Mouse (Mus musculus): ENCODE measurements around the gene Bckdhb. TPM values are rescaled to one million over a fixed set of nuclear protein-coding genes. Genes with fewer than 3 reads are reported as not detected.

Gene Bckdhb
- polyA plus RNA-seq, 1 experiment from 2014 or later, result 47.6 TPM

GRCm38 (mm10) chr9:84090316-84091063 lies 165.5 kb downstream of the Bckdhb start:
- Histone ChIP-seq H3K36me3 (ENCODE audit: insufficient read depth) (no peaks in the 10 kb centered on the region), H3K9me3 (ENCODE audit: low read depth, low read length) (no peaks in the 10 kb centered on the region), H3K4me2 (no peak overlapping the region), H3K4me3 (ENCODE audit: low read depth, low read length) (no peak overlapping the region), H3K9ac (no peak overlapping the region), H3K27me3 (ENCODE audit: insufficient read depth, low read length) (no peaks in the 10 kb centered on the region), H3K27ac (ENCODE audit: low read depth) (no peak overlapping the region), H3K4me1 (ENCODE audit: insufficient read depth) (no peaks in the 10 kb centered on the region)
- ATAC-seq (ENCODE audit: insufficient read depth) (no peak), DNase-seq (no peak)
- TF ChIP-seq CTCF (IDR thresholded peaks at IDR 0.05; ENCODE audit: low read depth), result no peak
- WGBS, result 60% methylated on average over 9 of the region's 9 CpGs

GRCm38 (mm10) chr9:84092994-84093393 lies 168.0 kb downstream of the Bckdhb start:
- 93% methylated on average over 8 of the region's 8 CpGs for WGBS

GRCm38 (mm10) chr9:84094111-84094510 lies 169.2 kb downstream of the Bckdhb start:
- 76% methylated on average over 6 of the region's 6 CpGs for WGBS
- no peak for TF ChIP-seq CTCF (IDR thresholded peaks at IDR 0.05; ENCODE audit: low read depth)
- no peaks in the 10 kb centered on the region for H3K4me1 ChIP-seq (ENCODE audit: insufficient read depth)
- H3K27ac ChIP-seq (ENCODE audit: low read depth), result no peak overlapping the region
- ATAC-seq (ENCODE audit: insufficient read depth), result no peak
- H3K4me3 ChIP-seq (ENCODE audit: low read depth, low read length), result no peak overlapping the region
- H3K36me3 ChIP-seq (ENCODE audit: insufficient read depth), result no peaks in the 10 kb centered on the region
- no peaks in the 10 kb centered on the region for H3K27me3 ChIP-seq (ENCODE audit: insufficient read depth, low read length)
- H3K4me2 ChIP-seq, result no peak overlapping the region
- H3K9me3 ChIP-seq (ENCODE audit: low read depth, low read length), result no peaks in the 10 kb centered on the region
- DNase-seq, result no peak
- no peak overlapping the region for H3K9ac ChIP-seq

More at GRCm38 (mm10) chr9:84092994-84093393, 168.0 kb downstream of the Bckdhb start:
- no peaks in the 10 kb centered on the region for H3K27me3 ChIP-seq (ENCODE audit: insufficient read depth, low read length)
- no peak overlapping the region for H3K4me2 ChIP-seq
- H3K4me3 ChIP-seq (ENCODE audit: low read depth, low read length), result no peak overlapping the region
- no peaks in the 10 kb centered on the region for H3K9me3 ChIP-seq (ENCODE audit: low read depth, low read length)
- no peak overlapping the region for H3K27ac ChIP-seq (ENCODE audit: low read depth)
- TF ChIP-seq CTCF (IDR thresholded peaks at IDR 0.05; ENCODE audit: low read depth), result no peak
- ATAC-seq (ENCODE audit: insufficient read depth) (no peak), DNase-seq (no peak)
- no peak overlapping the region for H3K9ac ChIP-seq
- no peaks in the 10 kb centered on the region for H3K4me1 ChIP-seq (ENCODE audit: insufficient read depth)
- H3K36me3 ChIP-seq (ENCODE audit: insufficient read depth), result no peaks in the 10 kb centered on the region

GRCm38 (mm10) chr9:84096484-84097015 lies 171.6 kb downstream of the Bckdhb start:
- Histone ChIP-seq H3K27me3 (ENCODE audit: insufficient read depth, low read length) (no peaks in the 10 kb centered on the region), H3K36me3 (ENCODE audit: insufficient read depth) (no peaks in the 10 kb centered on the region), H3K27ac (ENCODE audit: low read depth) (no peak overlapping the region), H3K9ac (no peak overlapping the region), H3K4me1 (ENCODE audit: insufficient read depth) (no peaks in the 10 kb centered on the region), H3K4me2 (no peak overlapping the region), H3K9me3 (ENCODE audit: low read depth, low read length) (no peaks in the 10 kb centered on the region), H3K4me3 (ENCODE audit: low read depth, low read length) (no peak overlapping the region)
- 92% methylated on average over 13 of the region's 13 CpGs for WGBS
- DNase-seq (no peak), ATAC-seq (ENCODE audit: insufficient read depth) (no peak)
- TF ChIP-seq CTCF (IDR thresholded peaks at IDR 0.05; ENCODE audit: low read depth), result no peak

- ATAC-seq (ENCODE audit: insufficient read depth), result no peak
- no peak overlapping the region for H3K4me2 ChIP-seq
- TF ChIP-seq CTCF (IDR thresholded peaks at IDR 0.05; ENCODE audit: low read depth), result no peak
- H3K27me3 ChIP-seq (ENCODE audit: insufficient read depth, low read length), result no peaks in the 10 kb centered on the region
- no peak overlapping the region for H3K9ac ChIP-seq
- WGBS, result 87% methylated on average over 7 of the region's 7 CpGs
- DNase-seq, result no peak
- H3K9me3 ChIP-seq (ENCODE audit: low read depth, low read length), result no peaks in the 10 kb centered on the region
- H3K4me3 ChIP-seq (ENCODE audit: low read depth, low read length), result no peak overlapping the region
- no peak overlapping the region for H3K27ac ChIP-seq (ENCODE audit: low read depth)
- H3K4me1 ChIP-seq (ENCODE audit: insufficient read depth), result peaks cover 8% of the 10 kb centered on the region; the same call in 1 of the 2 replicates
- H3K36me3 ChIP-seq (ENCODE audit: insufficient read depth), result no peaks in the 10 kb centered on the region
Observed at GRCm38 (mm10) chr9:84103344-84103743, 178.4 kb downstream of the Bckdhb start.

GRCm38 (mm10) chr9:84106438-84106837 lies 181.5 kb downstream of the Bckdhb start:
- no peak overlapping the region for H3K4me3 ChIP-seq (ENCODE audit: low read depth, low read length)
- H3K27ac ChIP-seq (ENCODE audit: low read depth), result no peak overlapping the region
- WGBS, result 29% methylated on average over 2 of the region's 2 CpGs
- no peak overlapping the region for H3K9ac ChIP-seq
- 0 out of 2 replicates have a peak, but pooled peaks have one; percentile 28 for ATAC-seq (ENCODE audit: insufficient read depth)
- TF ChIP-seq CTCF (IDR thresholded peaks at IDR 0.05; ENCODE audit: low read depth), result no peak
- no peak overlapping the region for H3K4me2 ChIP-seq
- H3K36me3 ChIP-seq (ENCODE audit: insufficient read depth), result no peaks in the 10 kb centered on the region
- DNase-seq, result peak; percentile 71
- H3K4me1 ChIP-seq (ENCODE audit: insufficient read depth), result peaks cover 13% of the 10 kb centered on the region; the same call in 1 of the 2 replicates
- H3K9me3 ChIP-seq (ENCODE audit: low read depth, low read length), result no peaks in the 10 kb centered on the region
- H3K27me3 ChIP-seq (ENCODE audit: insufficient read depth, low read length), result no peaks in the 10 kb centered on the region

- H3K4me1 ChIP-seq (ENCODE audit: insufficient read depth), result peaks cover 13% of the 10 kb centered on the region; the same call in 1 of the 2 replicates
- DNase-seq (peak; percentile 34), ATAC-seq (ENCODE audit: insufficient read depth) (peak; percentile 25; the same call in 1 of the 2 replicates)
- H3K9me3 ChIP-seq (ENCODE audit: low read depth, low read length), result no peaks in the 10 kb centered on the region
- no peaks in the 10 kb centered on the region for H3K27me3 ChIP-seq (ENCODE audit: insufficient read depth, low read length)
- peak overlapping the region; percentile 43 for H3K4me2 ChIP-seq
- H3K9ac ChIP-seq, result no peak overlapping the region
- H3K4me3 ChIP-seq (ENCODE audit: low read depth, low read length), result no peak overlapping the region
- no peak for TF ChIP-seq CTCF (IDR thresholded peaks at IDR 0.05; ENCODE audit: low read depth)
- H3K36me3 ChIP-seq (ENCODE audit: insufficient read depth), result no peaks in the 10 kb centered on the region
- peak overlapping the region; percentile 30; the same call in 1 of the 2 replicates for H3K27ac ChIP-seq (ENCODE audit: low read depth)
- 48% methylated on average over 20 of the region's 20 CpGs for WGBS
Observed at GRCm38 (mm10) chr9:84107045-84107813, 182.3 kb downstream of the Bckdhb start.
